Mouse (Mus musculus) embryonic facial prominence, embryonic 11.5 days (tissue): ENCODE results near the gene Ttc7b. TPM values are rescaled to one million over a fixed set of nuclear protein-coding genes. Genes with fewer than 3 reads are reported as not detected.

Source experiments
- ATAC-seq: fragments of 200-750 bp; cut with Nextera tagmentation; replicated peaks from 2 replicates; pipeline ENCODE4 v1.8.0; 2017; ENCODE audit warnings: low read depth; ENCODE audit not compliant: insufficient number of reproducible peaks, low FRiP score, low TSS enrichment
- DNase-seq: peaks from one replicate; pipeline ENCODE4 v3.0.0-alpha.2; 2015; ENCODE audit warnings: low spot score
- H3K27ac ChIP-seq: fragments of 300-500 bp; sonication (generic); replicated peaks from 2 replicates; pipeline ENCODE4 v1.5.1; 2014; ENCODE audit warnings: mild to moderate bottlenecking, low read depth, low read length, control low read depth
- H3K27me3 ChIP-seq: fragments of 300-500 bp; sonication (generic); 2 replicates; pipeline ENCODE4 v1.6.1; 2014; ENCODE audit warnings: mild to moderate bottlenecking, low read length, moderate library complexity, mixed read lengths; ENCODE audit not compliant: control insufficient read depth, insufficient read depth
- H3K36me3 ChIP-seq: fragments of 300-500 bp; sonication (generic); replicated peaks from 2 replicates; pipeline ENCODE4 v1.6.1; 2014; ENCODE audit warnings: low read depth, mild to moderate bottlenecking, low read length, moderate library complexity, mixed read lengths; ENCODE audit not compliant: control insufficient read depth, insufficient read depth
- H3K4me1 ChIP-seq: fragments of 300-500 bp; sonication (generic); 2 replicates; pipeline ENCODE4 v1.6.1; 2014; ENCODE audit warnings: low read length, mixed read lengths; ENCODE audit not compliant: control insufficient read depth, insufficient read depth
- H3K4me2 ChIP-seq: fragments of 300-500 bp; sonication (generic); 2 replicates; pipeline ENCODE4 v1.6.1; 2014; ENCODE audit warnings: low read depth, mild to moderate bottlenecking, control low read depth, low read length, moderate library complexity
- H3K4me3 ChIP-seq: fragments of 300-500 bp; sonication (generic); 2 replicates; pipeline ENCODE4 v1.5.1; 2014; ENCODE audit warnings: low read depth, low read length, control low read depth
- H3K9ac ChIP-seq: fragments of 300-500 bp; sonication (generic); replicated peaks from 2 replicates; pipeline ENCODE4 v1.6.1; 2014; ENCODE audit warnings: mild to moderate bottlenecking, control low read depth, low read length
- H3K9me3 ChIP-seq: fragments of 300-500 bp; sonication (generic); replicated peaks from 2 replicates; pipeline ENCODE4 v1.6.1; 2016; ENCODE audit warnings: mild to moderate bottlenecking, low read length, inconsistent platforms, mixed read lengths; ENCODE audit not compliant: control insufficient read depth
- WGBS: fragments of 180-500 bp; shearing (Covaris S2); extraction: QIAGEN DNeasy Blood & Tissue Kit; methylation state at CpG from one replicate; pipeline ENCODE4 v1.1.7; 2014; 5-methylcytosine and 5-hydroxymethylcytosine counted together
- polyA plus RNA-seq: library from polyadenylated mRNA; unstranded; fragments of >200 nt; fragmentation: Nextera tagmentation; extraction: Ambion mirVana; gene quantifications from 2 replicates; pipeline ENCODE4 v1.2.1, GENCODE M21; 2014

The Ttc7b gene
- polyA plus RNA-seq, 1 experiment from 2014 or later = 10.0 TPM

- H3K27ac ChIP-seq = no peak overlapping the region
- DNase-seq = no peak
- no peaks in the 10 kb centered on the region for H3K27me3 ChIP-seq
- ATAC-seq = no peak
- no peak overlapping the region for H3K4me3 ChIP-seq
- no peaks in the 10 kb centered on the region; the same call in 1 of the 2 replicates for H3K36me3 ChIP-seq
- no peak overlapping the region for H3K9ac ChIP-seq
- 63% methylated on average over 3 of the region's 3 CpGs for WGBS
- H3K4me1 ChIP-seq = no peaks in the 10 kb centered on the region
- H3K4me2 ChIP-seq = no peak overlapping the region
- H3K9me3 ChIP-seq = no peaks in the 10 kb centered on the region
Observed at GRCm38 (mm10) chr12:100369220-100369619, 151.4 kb downstream of the Ttc7b start.

- Histone ChIP-seq H3K9me3 (no peaks in the 10 kb centered on the region), H3K4me3 (no peak overlapping the region), H3K36me3 (no peaks in the 10 kb centered on the region; the same call in 1 of the 2 replicates), H3K27me3 (no peaks in the 10 kb centered on the region), H3K4me2 (no peak overlapping the region), H3K9ac (no peak overlapping the region), H3K27ac (no peak overlapping the region), H3K4me1 (no peaks in the 10 kb centered on the region)
- WGBS = 88% methylated on average over 12 of the region's 12 CpGs
- no peak for DNase-seq
- ATAC-seq = no peak
Observed at GRCm38 (mm10) chr12:100361330-100361729, 159.3 kb downstream of the Ttc7b start.

- no peaks in the 10 kb centered on the region for H3K9me3 ChIP-seq
- no peak overlapping the region for H3K4me2 ChIP-seq
- no peaks in the 10 kb centered on the region; the same call in 1 of the 2 replicates for H3K36me3 ChIP-seq
- DNase-seq (no peak), ATAC-seq (no peak)
- no peak overlapping the region for H3K9ac ChIP-seq
- no peaks in the 10 kb centered on the region for H3K4me1 ChIP-seq
- WGBS = 74% methylated on average over 5 of the region's 6 CpGs
- H3K27me3 ChIP-seq = no peaks in the 10 kb centered on the region
- H3K4me3 ChIP-seq = no peak overlapping the region
- no peak overlapping the region for H3K27ac ChIP-seq
Observed at GRCm38 (mm10) chr12:100358040-100358620, 162.5 kb downstream of the Ttc7b start.

GRCm38 (mm10) chr12:100356407-100356806 lies 164.2 kb downstream of the Ttc7b start:
- ATAC-seq = no peak

GRCm38 (mm10) chr12:100355565-100355964 lies 165.1 kb downstream of the Ttc7b start:
- Histone ChIP-seq H3K4me3 (no peak overlapping the region), H3K27ac (no peak overlapping the region), H3K9ac (no peak overlapping the region), H3K27me3 (no peaks in the 10 kb centered on the region), H3K4me2 (no peak overlapping the region), H3K36me3 (no peaks in the 10 kb centered on the region; the same call in 1 of the 2 replicates), H3K4me1 (no peaks in the 10 kb centered on the region), H3K9me3 (no peaks in the 10 kb centered on the region)
- 60% methylated on average over 5 of the region's 5 CpGs for WGBS
- ATAC-seq = no peak
- DNase-seq = no peak

More at GRCm38 (mm10) chr12:100356407-100356806, 164.2 kb downstream of the Ttc7b start:
- DNase-seq = no peak
- Histone ChIP-seq H3K4me3 (no peak overlapping the region), H3K27ac (no peak overlapping the region), H3K9ac (no peak overlapping the region), H3K9me3 (no peaks in the 10 kb centered on the region), H3K4me2 (no peak overlapping the region), H3K4me1 (no peaks in the 10 kb centered on the region), H3K36me3 (no peaks in the 10 kb centered on the region; the same call in 1 of the 2 replicates), H3K27me3 (no peaks in the 10 kb centered on the region)
- WGBS = 92% methylated on average over 7 of the region's 7 CpGs

GRCm38 (mm10) chr12:100353954-100354353 lies 166.7 kb downstream of the Ttc7b start:
- ATAC-seq (no peak), DNase-seq (no peak)
- no peaks in the 10 kb centered on the region for H3K27me3 ChIP-seq
- H3K27ac ChIP-seq = no peak overlapping the region
- no peaks in the 10 kb centered on the region for H3K4me1 ChIP-seq
- H3K4me3 ChIP-seq = no peak overlapping the region
- H3K4me2 ChIP-seq = no peak overlapping the region
- H3K9ac ChIP-seq = no peak overlapping the region
- H3K9me3 ChIP-seq = no peaks in the 10 kb centered on the region
- no peaks in the 10 kb centered on the region; the same call in 1 of the 2 replicates for H3K36me3 ChIP-seq
- 76% methylated on average over 7 of the region's 7 CpGs for WGBS

- no peaks in the 10 kb centered on the region; the same call in 1 of the 2 replicates for H3K36me3 ChIP-seq
- H3K4me2 ChIP-seq = no peak overlapping the region
- H3K27ac ChIP-seq = no peak overlapping the region
- 81% methylated on average over 16 of the region's 16 CpGs for WGBS
- H3K9ac ChIP-seq = no peak overlapping the region
- ATAC-seq = no peak
- H3K27me3 ChIP-seq = no peaks in the 10 kb centered on the region
- H3K9me3 ChIP-seq = no peaks in the 10 kb centered on the region
- H3K4me3 ChIP-seq = no peak overlapping the region
- H3K4me1 ChIP-seq = no peaks in the 10 kb centered on the region
- no peak for DNase-seq
Observed at GRCm38 (mm10) chr12:100353075-100353782, 167.4 kb downstream of the Ttc7b start.

- 69% methylated on average over 6 of the region's 6 CpGs for WGBS
- no peaks in the 10 kb centered on the region; the same call in 1 of the 2 replicates for H3K36me3 ChIP-seq
- ATAC-seq (no peak), DNase-seq (no peak)
- no peak overlapping the region for H3K4me2 ChIP-seq
- H3K9me3 ChIP-seq = no peaks in the 10 kb centered on the region
- no peak overlapping the region for H3K9ac ChIP-seq
- H3K4me3 ChIP-seq = no peak overlapping the region
- H3K4me1 ChIP-seq = no peaks in the 10 kb centered on the region
- H3K27me3 ChIP-seq = no peaks in the 10 kb centered on the region
- no peak overlapping the region for H3K27ac ChIP-seq
Observed at GRCm38 (mm10) chr12:100352094-100352493, 168.5 kb downstream of the Ttc7b start.
